Mouse (Mus musculus) adrenal gland, postnatal 10 days (tissue): ENCODE measurements around the gene Gm45716. TPM values are rescaled to one million over a fixed set of nuclear protein-coding genes. Genes with fewer than 3 reads are reported as not detected.
"Not testable (repeated sequence)": the region's sequence is repeated elsewhere in the genome, so short reads cannot be mapped to it uniquely, and the experiment has no call there.

Experiments used
- DNase-seq: peaks from one replicate; pipeline ENCODE4 v3.0.0; 2021; ENCODE audit warnings: mixed read lengths
- total RNA-seq, 2 experiments: library from RNA; stranded (reverse); gene quantifications; 2 replicates each; pipeline ENCODE4 v1.2.3; 2021

The Gm45716 gene
- total RNA-seq, 2 experiments from 2014 or later = 3.9 to 5.2 TPM

- no peak for DNase-seq
These were observed 62.2 kb downstream of the Gm45716 start for GRCm38 (mm10) chr11:90249701-90250141.

GRCm38 (mm10) chr11:90250189-90250588 is 62.7 kb downstream of the Gm45716 start:
- DNase-seq = peak; percentile 30

- no peak for DNase-seq
These were observed 63.2 kb downstream of the Gm45716 start for GRCm38 (mm10) chr11:90250730-90251129.

- DNase-seq = no peak
These were observed 64.4 kb downstream of the Gm45716 start for GRCm38 (mm10) chr11:90251923-90252322.

GRCm38 (mm10) chr11:90252366-90252765 is 64.9 kb downstream of the Gm45716 start:
- DNase-seq = peak; percentile 24

- DNase-seq = no peak
These were observed 67.1 kb downstream of the Gm45716 start for GRCm38 (mm10) chr11:90254536-90254935.

- no peak for DNase-seq
These were observed 68.2 kb downstream of the Gm45716 start for GRCm38 (mm10) chr11:90255687-90256086.

- DNase-seq = no peak
These were observed 69.5 kb downstream of the Gm45716 start for GRCm38 (mm10) chr11:90256833-90257525.

- DNase-seq = no peak
These were observed 70.9 kb downstream of the Gm45716 start for GRCm38 (mm10) chr11:90258321-90258927.

- peak; percentile 48 for DNase-seq
These were observed 71.6 kb downstream of the Gm45716 start for GRCm38 (mm10) chr11:90259071-90259470.

GRCm38 (mm10) chr11:90259826-90260225 is 72.3 kb downstream of the Gm45716 start:
- DNase-seq = no peak

GRCm38 (mm10) chr11:90264180-90264579 is 76.7 kb downstream of the Gm45716 start:
- DNase-seq = no peak

- DNase-seq = no peak
These were observed 78.1 kb downstream of the Gm45716 start for GRCm38 (mm10) chr11:90265581-90265980.

GRCm38 (mm10) chr11:90268934-90269333 is 81.5 kb downstream of the Gm45716 start:
- no peak for DNase-seq

- DNase-seq = no peak
These were observed 82.1 kb downstream of the Gm45716 start for GRCm38 (mm10) chr11:90269398-90270123.

- DNase-seq = no peak
These were observed 82.8 kb downstream of the Gm45716 start for GRCm38 (mm10) chr11:90270132-90270877.

GRCm38 (mm10) chr11:90274187-90274586 is 86.7 kb downstream of the Gm45716 start:
- DNase-seq = no peak

- peak; percentile 66 for DNase-seq
These were observed 88.2 kb downstream of the Gm45716 start for GRCm38 (mm10) chr11:90275663-90276062.

GRCm38 (mm10) chr11:90276150-90276549 is 88.7 kb downstream of the Gm45716 start:
- peak; percentile 31 for DNase-seq

- DNase-seq = no peak
These were observed 89.1 kb downstream of the Gm45716 start for GRCm38 (mm10) chr11:90276561-90276960.

- no peak for DNase-seq
These were observed 92.6 kb downstream of the Gm45716 start for GRCm38 (mm10) chr11:90280069-90280468.

- DNase-seq = not testable (repeated sequence)
These were observed 94.5 kb downstream of the Gm45716 start for GRCm38 (mm10) chr11:90281943-90282342.
